13 mouse cellular contexts compared by ENCODE assay signal in the genomic region with DNA sequence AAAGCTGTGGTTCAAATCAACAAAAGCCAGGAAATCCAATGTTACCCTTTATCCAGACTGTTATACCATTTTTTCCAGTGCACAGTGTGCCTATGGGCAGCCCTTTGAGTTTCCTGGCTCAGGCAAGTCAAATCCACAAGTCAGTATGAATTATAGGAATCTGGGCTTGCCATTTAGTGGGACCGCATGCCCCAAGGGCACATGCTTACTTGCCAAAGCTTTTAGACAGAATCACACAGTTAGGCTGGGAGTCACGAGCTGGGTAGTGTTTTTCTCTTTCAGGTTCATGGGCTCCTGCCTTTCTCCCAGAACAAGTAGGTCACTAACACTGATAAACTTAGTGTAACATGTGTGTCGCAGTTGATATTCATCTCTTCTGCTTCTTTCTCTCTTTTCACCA.
"Had no signal": no experiment of that assay in that cellular context is flagged by ENCODE, and none has a peak within 500 bp of the region (broad histone marks: within the 10 kb centered on the region; RNA-seq: fewer than 3 reads in every experiment).

No protein-coding gene starts in this region.

- H3K36me3 ChIP-seq: limb, embryonic 13.5 days; liver, embryonic 15.5 days; midbrain, embryonic 13.5 days; stomach, embryonic 15.5 days had no signal

- H3K27me3 ChIP-seq: liver, embryonic 15.5 days; midbrain, embryonic 13.5 days; stomach, embryonic 15.5 days had no signal

- H3K9ac ChIP-seq: limb, embryonic 13.5 days; liver, embryonic 15.5 days; midbrain, embryonic 13.5 days; stomach, embryonic 15.5 days had no signal

- H3K9me3 ChIP-seq: limb, embryonic 13.5 days; liver, embryonic 15.5 days; midbrain, embryonic 13.5 days; stomach, embryonic 15.5 days had no signal

- H3K27ac ChIP-seq: hindbrain, postnatal 0 days; liver, embryonic 15.5 days; midbrain, embryonic 13.5 days; stomach, embryonic 15.5 days had no signal

- H3K4me3 ChIP-seq: limb, embryonic 13.5 days; liver, embryonic 15.5 days; midbrain, embryonic 13.5 days; stomach, embryonic 15.5 days had no signal

- DNase-seq: layer of hippocampus, adult 9-11 months; lung, adult 2 months; lung, postnatal 36 days; right cerebral cortex, postnatal 14 days; thymus, adult 2 months; thymus, postnatal 36 days had no signal

- ATAC-seq: hindbrain, postnatal 0 days; lung, postnatal 0 days; midbrain, embryonic 13.5 days had no signal

- H3K4me1 ChIP-seq: liver, embryonic 15.5 days; stomach, embryonic 15.5 days had no signal

- H3K4me2 ChIP-seq: limb, embryonic 13.5 days; liver, embryonic 11.5 days; liver, embryonic 15.5 days; midbrain, embryonic 13.5 days; stomach, embryonic 15.5 days had no signal
